Mouse (Mus musculus) erythroblast, embryonic 14.5 days (primary cell): ENCODE measurements around the gene Uncx.

Experiments
- GATA1 ChIP-seq: IDR thresholded peaks from 2 replicates; pipeline ENCODE4 v1.6.1; 2012; ENCODE audit warnings: low read length, inconsistent platforms, mixed read lengths
- TAL1 ChIP-seq: IDR thresholded peaks from 3 replicates; pipeline ENCODE4 v1.6.1; 2012; ENCODE audit warnings: low read length, inconsistent platforms, mixed read lengths

- TF ChIP-seq GATA1: no peak
- TF ChIP-seq TAL1: no peak
Observed at GRCm38 (mm10) chr5:139493690-139494089, 49.6 kb upstream of the Uncx start.
